Mouse (Mus musculus) liver, adult (tissue): Measurements from ENCODE around the gene Smap2.

Experiments
- GATA4 ChIP-seq: IDR thresholded peaks from 2 replicates; pipeline ENCODE4 v1.6.1; 2014; ENCODE audit warnings: mild to moderate bottlenecking, low read length; ENCODE audit not compliant: insufficient replicate concordance

Smap2 gene

DNA sequence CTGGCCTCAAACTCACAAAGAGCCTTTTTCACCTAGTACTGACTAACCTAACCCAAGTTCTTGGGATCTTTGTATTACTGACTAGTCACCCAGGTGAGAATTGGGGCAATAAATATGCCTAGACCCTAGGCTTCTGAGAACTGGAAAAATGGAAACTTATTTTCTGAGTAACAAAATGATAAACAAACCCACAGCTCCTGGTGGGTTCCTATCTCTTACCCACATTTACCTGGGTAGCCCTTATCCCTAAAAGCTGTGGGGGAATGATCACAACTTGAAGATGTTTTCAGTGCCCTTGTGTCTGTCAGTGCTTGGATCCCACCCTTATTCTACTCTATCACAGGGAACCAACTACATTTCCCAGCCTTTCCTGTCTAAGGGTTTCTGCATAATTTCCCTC, 10.0 kb downstream of the Smap2 start:
- no peak for TF ChIP-seq GATA4

DNA sequence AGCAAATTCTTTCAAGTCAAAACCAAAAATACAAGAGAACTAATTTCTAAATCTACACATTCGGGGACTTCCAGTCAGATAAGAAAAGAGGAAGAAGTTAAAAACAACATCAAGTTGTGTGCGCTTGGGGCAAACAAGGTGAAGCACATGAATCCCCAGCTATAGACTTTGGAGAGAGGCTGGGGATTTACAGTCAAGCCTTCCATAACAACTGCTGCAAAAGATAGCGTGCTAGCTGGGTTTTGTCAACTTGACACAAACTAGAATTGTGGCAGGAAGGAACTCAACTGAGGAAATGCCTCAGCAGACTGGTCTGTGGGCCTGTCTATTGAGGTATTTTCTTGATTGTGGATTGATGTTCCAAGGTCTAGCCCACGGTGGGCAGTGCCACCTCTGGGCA, 12.4 kb downstream of the Smap2 start:
- no peak for TF ChIP-seq GATA4

DNA sequence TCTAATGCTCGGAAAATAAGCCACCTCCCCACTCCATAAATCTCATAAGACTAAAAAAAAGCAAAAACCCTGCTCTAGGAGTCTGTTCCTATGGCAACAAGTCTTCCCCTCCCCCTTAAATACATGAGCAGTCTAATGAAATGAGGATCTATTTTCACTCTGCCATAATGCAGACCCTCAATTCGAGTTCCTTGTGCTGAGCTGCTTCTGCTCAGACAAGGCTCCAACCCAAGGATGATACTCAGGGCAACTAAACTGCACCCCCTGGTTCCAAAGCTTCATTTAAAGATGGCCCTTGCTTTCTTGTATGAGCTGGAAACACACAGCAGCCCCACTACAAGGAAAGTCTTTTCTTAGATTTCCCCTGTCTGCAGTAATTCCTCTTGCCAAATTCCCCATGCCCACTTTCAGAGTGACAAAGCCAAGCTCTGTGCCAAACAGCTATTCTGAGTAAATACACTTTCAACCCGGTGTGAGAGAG, 13.4 kb downstream of the Smap2 start:
- no peak for TF ChIP-seq GATA4

DNA sequence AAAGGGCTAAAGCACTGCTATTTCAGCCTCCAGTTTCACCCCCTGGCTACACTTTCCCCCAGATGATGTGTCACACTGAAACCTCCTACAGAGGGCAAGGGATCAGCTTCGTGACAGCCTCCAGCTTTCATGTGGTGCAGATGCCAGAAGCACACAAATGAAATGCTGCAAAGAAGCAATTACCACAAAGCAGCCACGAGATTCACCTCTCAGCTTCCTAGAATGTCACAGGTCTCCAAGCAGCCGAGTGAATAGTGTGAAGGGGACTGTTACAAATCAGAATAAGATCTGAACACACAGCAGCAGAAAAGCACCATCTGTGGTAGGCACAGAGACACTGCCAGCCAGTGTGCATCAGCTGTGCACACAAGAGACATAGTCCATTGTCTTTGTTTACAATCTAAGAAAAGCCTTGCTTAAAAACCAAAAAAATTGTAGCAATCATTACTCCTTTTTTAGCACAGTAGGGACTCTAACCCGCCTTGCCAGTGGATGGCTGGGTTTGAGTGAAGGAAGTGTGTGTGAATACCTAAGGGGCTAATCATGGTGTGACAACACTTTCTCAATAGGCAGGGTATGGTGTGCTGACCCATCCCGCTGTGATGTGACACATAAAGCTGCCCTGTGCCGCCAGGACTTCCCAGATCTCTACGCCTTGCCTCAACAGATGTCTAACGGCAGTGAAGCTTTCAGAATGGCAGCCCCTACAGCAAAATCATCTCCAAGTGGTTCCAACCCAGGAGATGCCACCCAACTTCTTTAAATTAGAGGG, 14.5 kb downstream of the Smap2 start:
- TF ChIP-seq GATA4, result no peak

DNA sequence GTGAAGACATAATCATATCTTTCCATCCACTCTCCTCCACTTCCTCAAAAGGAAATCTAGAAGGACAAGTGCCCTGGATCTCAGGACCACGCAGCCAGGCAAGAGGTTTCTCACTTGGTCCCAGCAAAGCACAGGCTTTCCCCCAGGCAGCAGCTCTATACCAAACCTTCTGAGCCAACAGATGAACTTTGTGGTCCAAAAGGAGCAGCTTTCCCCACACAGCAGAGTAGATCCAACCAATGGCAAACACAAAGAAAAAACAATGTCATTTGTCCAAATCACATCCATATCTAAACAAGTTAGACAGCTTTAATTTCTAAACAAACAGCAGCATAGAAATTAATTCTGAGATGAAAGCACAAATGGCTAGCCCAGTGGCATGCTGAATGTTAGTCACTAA, 15.4 kb downstream of the Smap2 start:
- no peak for TF ChIP-seq GATA4

DNA sequence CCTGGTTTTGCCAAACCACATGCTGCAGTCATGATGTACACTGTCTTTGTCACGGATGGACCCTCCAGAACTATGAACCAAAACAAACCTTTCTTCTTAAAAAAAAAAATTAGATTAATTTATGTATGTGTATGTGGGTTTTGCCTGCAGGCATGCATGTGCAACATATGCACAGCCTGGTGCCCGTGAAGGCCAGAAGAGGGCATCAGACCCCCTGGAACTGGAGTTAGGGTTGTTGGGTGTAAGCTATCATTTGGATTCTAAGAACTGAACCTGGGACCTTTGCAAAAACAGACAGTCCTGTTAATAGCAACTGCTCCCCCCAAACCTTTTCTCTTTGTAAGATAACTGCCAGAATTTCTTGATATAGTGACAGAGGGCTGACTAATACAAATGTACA, 16.0 kb downstream of the Smap2 start:
- no peak for TF ChIP-seq GATA4

DNA sequence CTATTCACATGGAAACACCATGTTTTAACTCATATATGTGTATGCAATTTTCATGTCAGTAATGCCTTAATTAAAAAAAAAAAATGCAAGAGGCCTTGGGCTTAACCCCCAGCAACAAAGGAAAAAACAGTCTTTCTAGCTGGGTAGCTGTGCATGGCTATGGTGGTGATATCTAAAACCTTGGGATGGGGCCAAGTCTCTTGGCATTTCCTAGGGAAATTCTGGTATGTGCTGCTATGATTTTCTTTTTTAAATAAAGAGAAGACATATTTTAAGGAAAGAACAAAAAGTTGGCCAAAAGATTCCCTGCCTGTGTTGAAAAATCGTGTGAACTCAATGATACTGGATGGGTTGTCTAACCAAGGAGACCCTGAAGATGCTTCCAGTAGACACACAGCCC, 21.1 kb downstream of the Smap2 start:
- no peak for TF ChIP-seq GATA4

DNA sequence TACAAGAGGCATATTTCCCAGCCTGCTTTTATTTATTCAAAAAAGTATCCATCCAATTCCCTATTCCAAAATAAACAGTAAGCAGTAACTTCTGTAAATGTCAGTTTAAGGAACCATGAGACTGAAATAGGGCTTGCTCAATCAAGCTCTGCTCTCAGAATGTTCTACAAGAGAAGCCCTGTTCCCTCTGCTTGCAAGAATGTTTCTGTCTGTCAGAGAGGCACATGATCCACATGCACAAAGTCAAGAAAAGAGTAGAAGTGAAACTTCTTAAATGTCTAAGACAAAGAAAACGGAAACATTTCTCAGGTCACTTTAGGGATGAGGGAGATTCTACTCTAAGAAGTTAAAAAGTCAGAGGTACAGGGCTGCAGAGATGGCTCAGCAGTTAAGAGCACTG, 24.0 kb downstream of the Smap2 start:
- TF ChIP-seq GATA4, result no peak

DNA sequence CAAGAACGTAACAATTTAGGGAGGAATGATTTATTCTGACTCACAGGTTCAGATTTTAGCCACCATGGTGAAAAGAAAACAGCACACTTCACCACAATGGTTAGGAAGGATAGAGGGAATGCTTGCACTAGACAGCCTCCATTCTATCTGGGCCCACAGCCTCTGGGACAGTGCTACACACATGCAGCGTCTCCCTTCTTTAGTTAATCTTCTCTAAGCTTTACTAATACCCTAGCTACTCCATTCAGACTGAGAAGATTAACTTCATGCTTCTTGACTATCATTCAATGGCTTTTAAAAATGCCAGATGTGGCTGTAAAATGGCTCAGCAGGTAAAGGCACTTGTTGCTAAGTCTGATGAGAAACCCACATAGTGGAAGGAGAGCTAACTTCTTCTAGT, 24.8 kb downstream of the Smap2 start:
- no peak for TF ChIP-seq GATA4

DNA sequence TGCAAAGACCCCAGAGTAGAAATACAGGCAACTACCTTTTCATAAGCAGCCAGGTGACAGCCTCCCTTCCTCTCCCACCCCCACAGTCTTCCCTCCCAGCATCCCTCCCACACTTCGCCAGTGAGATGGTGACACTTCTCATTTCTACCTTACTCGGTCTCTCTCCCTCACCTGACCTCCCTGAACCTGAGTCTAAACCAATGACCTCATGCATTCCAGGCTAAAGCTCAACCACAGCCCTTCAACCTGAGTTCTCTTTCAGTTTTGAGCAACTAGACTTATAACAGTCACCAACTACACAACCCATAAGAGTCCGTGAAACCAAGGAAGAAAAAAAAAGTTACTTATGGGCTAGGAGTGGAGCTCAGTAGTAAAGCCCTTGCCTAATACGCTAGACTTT, 29.7 kb downstream of the Smap2 start:
- no peak for TF ChIP-seq GATA4

DNA sequence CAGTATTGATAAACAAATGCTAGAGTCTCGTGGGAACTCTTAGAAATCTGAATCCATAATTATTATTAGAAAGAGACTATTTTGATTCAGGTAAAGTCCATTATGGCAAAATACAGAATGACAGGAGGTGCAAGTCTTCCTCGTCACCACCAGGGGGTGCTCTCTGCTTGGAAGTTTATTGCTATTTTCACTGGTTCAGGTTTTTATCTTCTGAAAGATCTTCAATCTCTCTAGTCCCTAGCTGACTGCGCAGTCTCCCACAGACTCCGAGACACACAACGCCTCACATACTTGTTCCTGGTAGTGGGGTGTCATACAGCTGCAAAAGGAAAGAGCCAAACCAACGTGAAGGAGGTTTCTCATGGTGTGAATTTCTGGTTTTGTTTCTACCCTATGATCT, 30.6 kb downstream of the Smap2 start:
- peak; percentile 89 for TF ChIP-seq GATA4

DNA sequence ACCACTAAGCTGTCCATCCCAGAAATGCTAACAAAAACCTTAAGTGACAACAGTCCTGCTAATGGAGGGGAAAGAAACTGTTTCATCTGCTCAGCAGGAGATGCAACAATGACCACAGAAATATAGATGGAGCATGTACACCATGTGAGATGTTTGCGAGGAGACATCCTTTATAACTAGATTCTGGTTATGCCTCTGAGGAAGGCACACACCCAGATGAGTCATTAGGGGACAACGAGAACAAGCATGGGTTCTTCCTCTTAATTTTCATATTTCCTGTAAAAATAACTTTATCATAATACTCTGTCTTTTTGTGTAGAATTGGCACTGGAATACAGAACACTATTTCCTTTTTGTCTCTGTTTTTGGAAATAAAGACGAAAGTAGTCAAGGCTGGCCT, 38.8 kb downstream of the Smap2 start:
- no peak for TF ChIP-seq GATA4

DNA sequence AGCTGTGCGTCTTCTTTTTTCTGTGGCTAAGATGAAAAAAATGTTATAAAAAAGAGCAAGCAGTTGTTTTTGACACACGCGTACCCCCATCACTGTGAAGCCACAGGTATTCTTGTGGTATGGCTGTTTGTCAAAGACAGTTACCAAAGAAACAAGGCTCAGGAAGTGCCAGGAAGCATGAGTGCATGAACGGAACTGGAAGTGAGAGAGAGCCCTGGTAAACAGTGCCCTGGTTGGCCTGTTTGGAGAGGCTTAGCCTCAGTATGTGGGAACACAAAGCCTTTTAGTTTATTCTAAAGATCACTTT, 41.7 kb downstream of the Smap2 start:
- no peak for TF ChIP-seq GATA4

DNA sequence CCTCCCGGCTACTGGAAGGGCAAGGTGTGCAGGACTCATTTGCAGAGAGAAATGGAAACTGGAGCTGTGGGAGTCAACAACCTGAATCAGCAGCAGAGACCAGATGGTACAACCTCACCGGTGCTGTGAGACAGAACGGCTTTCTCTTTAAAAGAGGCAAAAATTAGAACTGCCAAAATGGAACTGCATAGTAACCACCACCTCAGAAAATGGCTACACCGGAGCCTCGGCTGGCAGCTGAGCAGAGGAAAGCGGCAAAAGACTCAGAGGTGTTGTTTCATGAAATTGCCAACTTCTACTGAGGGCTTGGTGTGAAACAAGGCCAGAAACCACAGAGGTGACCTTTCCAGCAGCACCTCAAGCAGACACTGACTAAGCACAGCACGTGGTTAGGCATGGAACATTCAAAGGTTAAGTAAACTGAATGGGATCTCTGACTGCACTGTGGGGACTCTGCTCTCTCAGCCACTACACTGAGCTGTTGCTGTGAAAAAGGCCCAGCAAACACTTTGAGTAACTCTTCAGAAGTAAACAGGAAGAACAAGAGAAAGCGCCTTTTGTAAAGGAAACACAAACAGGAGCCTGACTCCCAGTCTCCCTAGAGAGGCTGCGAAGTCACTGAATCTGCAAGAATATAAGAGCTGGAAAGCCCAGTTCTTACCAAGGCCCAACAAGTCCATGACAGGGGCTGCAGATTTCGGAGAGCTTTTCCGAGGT, 42.2 kb downstream of the Smap2 start:
- TF ChIP-seq GATA4, result no peak

DNA sequence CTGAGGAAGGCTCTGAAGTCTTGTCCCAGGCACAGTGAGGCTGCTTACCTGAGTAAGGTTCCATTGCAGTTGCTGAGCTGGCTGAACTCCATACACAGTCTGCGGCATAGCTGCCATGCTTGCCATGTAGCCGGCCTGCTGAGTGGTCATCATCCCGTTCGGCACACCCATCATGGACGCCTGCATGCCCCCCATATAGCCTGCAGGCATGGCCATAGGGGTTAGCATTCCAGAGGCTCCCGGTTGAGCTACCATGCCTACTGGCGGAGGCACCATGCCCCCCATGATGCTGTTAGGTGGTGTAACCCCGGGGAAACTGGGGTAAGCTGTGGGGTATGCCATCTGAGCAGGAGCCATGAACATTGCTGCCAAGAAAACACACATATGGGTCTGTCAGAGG, 45.2 kb downstream of the Smap2 start:
- TF ChIP-seq GATA4, result no peak

DNA sequence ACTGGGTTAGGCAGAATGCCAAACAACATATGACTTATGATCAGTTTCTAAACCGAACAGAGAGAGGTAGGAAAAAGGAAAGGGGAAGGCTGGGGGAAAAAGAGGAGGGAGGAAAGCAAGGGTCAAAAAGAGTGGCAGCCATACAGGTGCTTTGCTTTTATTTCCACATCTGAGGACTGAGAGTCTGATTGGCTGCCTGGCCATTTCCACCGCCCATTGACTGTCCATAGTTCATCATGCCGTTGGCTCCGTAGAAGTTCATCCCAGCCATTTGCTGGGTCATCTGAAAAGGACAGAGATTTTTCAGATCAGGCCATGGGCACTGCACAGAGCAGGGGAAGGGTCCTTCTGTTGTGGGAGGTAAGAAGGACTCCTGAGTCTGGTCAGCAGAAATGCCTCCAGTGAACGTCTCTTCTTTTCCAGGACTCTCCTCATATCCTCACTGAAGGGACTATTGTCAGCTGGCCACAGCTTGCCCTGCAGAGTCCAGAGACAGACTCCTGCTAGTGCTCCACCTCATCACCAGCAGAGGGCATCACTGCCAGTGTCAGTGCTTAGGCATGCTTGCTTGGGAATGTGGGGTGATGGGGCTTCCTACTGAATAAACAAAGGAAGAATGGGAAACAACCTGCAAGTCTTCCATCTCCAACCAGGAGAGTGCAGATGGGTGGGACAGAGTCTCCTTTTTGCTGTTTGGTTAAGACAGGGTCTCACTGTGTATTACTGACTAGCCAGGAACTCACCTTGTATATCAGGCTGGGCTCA, 47.5 kb downstream of the Smap2 start:
- TF ChIP-seq GATA4, result no peak
